Mouse (Mus musculus): ENCODE results near the gene 9130230L23Rik. TPM values are rescaled to one million over a fixed set of nuclear protein-coding genes. Genes with fewer than 3 reads are reported as not detected.
"Not testable (repeated sequence)": the region's sequence is repeated elsewhere in the genome, so short reads cannot be mapped to it uniquely, and the experiment has no call there.

9130230L23Rik gene
- polyA plus RNA-seq, 2 experiments, result 0.02 TPM; not detected in 1

- Histone ChIP-seq H3K4me1 (replicated peaks; ENCODE audit: control insufficient read depth in 2 of 2, insufficient read depth in 2 of 2, low read length in 1 of 2) (peaks cover 0 to 2% of the 10 kb centered on the region in 2 experiments; a peak in 1 of 4 replicates), H3K9ac (replicated peaks) (no peak overlapping the region), H3K4me2 (ENCODE audit: low read depth) (no peak overlapping the region), H3K36me3 (replicated peaks; ENCODE audit: control insufficient read depth, insufficient read depth, low read depth) (no peaks in the 10 kb centered on the region), H3K27ac (no peak overlapping the region), H3K4me3 (ENCODE audit: insufficient read depth in 1 of 2, low read depth in 2 of 2, low read length in 2 of 2) (no peak overlapping the region), H3K27me3 (ENCODE audit: control insufficient read depth, insufficient read depth, low read length) (no peaks in the 10 kb centered on the region), H3K9me3 (ENCODE audit: control insufficient read depth, low read length) (no peaks in the 10 kb centered on the region)
- no peak for ATAC-seq (ENCODE audit: insufficient read depth)
- WGBS (ENCODE audit: insufficient replicate concordance), result 61% methylated on average over 7 of the region's 7 CpGs
- no peak for TF ChIP-seq CTCF (IDR thresholded peaks at IDR 0.05; ENCODE audit: low read depth)
- TF ChIP-seq EP300 (IDR thresholded peaks at IDR 0.05; ENCODE audit: low read depth), result no peak
- no peak for DNase-seq (ENCODE audit: low read depth in 3 of 3, low spot score in 3 of 3)
Observed at GRCm38 (mm10) chr5:65999106-65999505, 5.0 kb downstream of the 9130230L23Rik start.

- H3K9ac ChIP-seq (replicated peaks), result no peak overlapping the region
- ATAC-seq (ENCODE audit: insufficient read depth) (no peak), DNase-seq (ENCODE audit: low read depth in 3 of 3, low spot score in 3 of 3) (no peak)
- no peaks in the 10 kb centered on the region for H3K27me3 ChIP-seq (ENCODE audit: control insufficient read depth, insufficient read depth, low read length)
- no peak overlapping the region for H3K27ac ChIP-seq
- H3K4me1 ChIP-seq (replicated peaks; ENCODE audit: control insufficient read depth in 2 of 2, insufficient read depth in 2 of 2, low read length in 1 of 2), result no peaks in the 10 kb centered on the region
- no peaks in the 10 kb centered on the region for H3K36me3 ChIP-seq (replicated peaks; ENCODE audit: control insufficient read depth, insufficient read depth, low read depth)
- TF ChIP-seq CTCF (IDR thresholded peaks at IDR 0.05; ENCODE audit: low read depth) (no peak), EP300 (IDR thresholded peaks at IDR 0.05; ENCODE audit: low read depth) (no peak)
- H3K4me2 ChIP-seq (ENCODE audit: low read depth), result no peak overlapping the region
- no peak overlapping the region for H3K4me3 ChIP-seq (ENCODE audit: insufficient read depth in 1 of 2, low read depth in 2 of 2, low read length in 2 of 2)
- H3K9me3 ChIP-seq (ENCODE audit: control insufficient read depth, low read length), result no peaks in the 10 kb centered on the region
Observed at GRCm38 (mm10) chr5:65997813-65998212, 6.3 kb downstream of the 9130230L23Rik start.

- Histone ChIP-seq H3K36me3 (replicated peaks; ENCODE audit: control insufficient read depth, insufficient read depth, low read depth) (no peaks in the 10 kb centered on the region), H3K4me3 (ENCODE audit: insufficient read depth in 1 of 2, low read depth in 2 of 2, low read length in 2 of 2) (no peak overlapping the region), H3K4me2 (ENCODE audit: low read depth) (no peak overlapping the region), H3K9me3 (ENCODE audit: control insufficient read depth, low read length) (no peaks in the 10 kb centered on the region), H3K9ac (replicated peaks) (no peak overlapping the region), H3K27me3 (ENCODE audit: control insufficient read depth, insufficient read depth, low read length) (no peaks in the 10 kb centered on the region), H3K27ac (no peak overlapping the region), H3K4me1 (replicated peaks; ENCODE audit: control insufficient read depth in 2 of 2, insufficient read depth in 2 of 2, low read length in 1 of 2) (no peaks in the 10 kb centered on the region; a peak in 1 of 4 replicates)
- TF ChIP-seq EP300 (IDR thresholded peaks at IDR 0.05; ENCODE audit: low read depth), result no peak
- no peak for TF ChIP-seq CTCF (IDR thresholded peaks at IDR 0.05; ENCODE audit: low read depth)
- ATAC-seq (ENCODE audit: insufficient read depth), result no peak
- WGBS (ENCODE audit: insufficient replicate concordance), result 44% methylated on average over 6 of the region's 6 CpGs
- no peak for DNase-seq (ENCODE audit: low read depth in 3 of 3, low spot score in 3 of 3)
Observed at GRCm38 (mm10) chr5:65994643-65995042, 9.4 kb downstream of the 9130230L23Rik start.

GRCm38 (mm10) chr5:65991191-65991590 is 12.9 kb downstream of the 9130230L23Rik start:
- TF ChIP-seq CTCF (IDR thresholded peaks at IDR 0.05; ENCODE audit: low read depth) (no peak), EP300 (IDR thresholded peaks at IDR 0.05; ENCODE audit: low read depth) (no peak)
- Histone ChIP-seq H3K4me3 (ENCODE audit: insufficient read depth in 1 of 2, low read depth in 2 of 2, low read length in 2 of 2) (no peak overlapping the region), H3K9me3 (ENCODE audit: control insufficient read depth, low read length) (no peaks in the 10 kb centered on the region), H3K27ac (no peak overlapping the region), H3K9ac (replicated peaks) (no peak overlapping the region), H3K4me2 (ENCODE audit: low read depth) (no peak overlapping the region), H3K4me1 (replicated peaks; ENCODE audit: control insufficient read depth in 2 of 2, insufficient read depth in 2 of 2, low read length in 1 of 2) (no peaks in the 10 kb centered on the region; a peak in 1 of 4 replicates), H3K27me3 (ENCODE audit: control insufficient read depth, insufficient read depth, low read length) (no peaks in the 10 kb centered on the region), H3K36me3 (replicated peaks; ENCODE audit: control insufficient read depth, insufficient read depth, low read depth) (no peaks in the 10 kb centered on the region)
- DNase-seq (ENCODE audit: low read depth in 3 of 3, low spot score in 3 of 3) (peak in 1 of 3 experiments; percentile 29), ATAC-seq (ENCODE audit: insufficient read depth) (no peak)
- WGBS (ENCODE audit: insufficient replicate concordance), result 34% methylated on average over 2 of the region's 2 CpGs

GRCm38 (mm10) chr5:65987004-65987403 is 17.1 kb downstream of the 9130230L23Rik start:
- H3K9ac ChIP-seq (replicated peaks); H3K27ac ChIP-seq; H3K36me3 ChIP-seq (replicated peaks; ENCODE audit: control insufficient read depth, insufficient read depth, low read depth); H3K9me3 ChIP-seq (ENCODE audit: control insufficient read depth, low read length); H3K4me3 ChIP-seq (ENCODE audit: insufficient read depth in 1 of 2, low read depth in 2 of 2, low read length in 2 of 2); H3K4me1 ChIP-seq (replicated peaks; ENCODE audit: control insufficient read depth in 2 of 2, insufficient read depth in 2 of 2, low read length in 1 of 2); DNase-seq (ENCODE audit: low read depth in 3 of 3, low spot score in 3 of 3); H3K27me3 ChIP-seq (ENCODE audit: control insufficient read depth, insufficient read depth, low read length); ATAC-seq (ENCODE audit: insufficient read depth); H3K4me2 ChIP-seq (ENCODE audit: low read depth): not testable (repeated sequence)
- WGBS (ENCODE audit: insufficient replicate concordance), result 56% methylated on average over 3 of the region's 3 CpGs
